Mouse (Mus musculus): ENCODE measurements around the gene Ghr. TPM values are rescaled to one million over a fixed set of nuclear protein-coding genes. Genes with fewer than 3 reads are reported as not detected.

Gene Ghr
- total RNA-seq, 2 experiments from 2014 or later: 112 to 122 TPM

- DNase-seq: no peak
These were observed 201.9 kb downstream of the Ghr start for GRCm38 (mm10) chr15:3381413-3381812.

DNA sequence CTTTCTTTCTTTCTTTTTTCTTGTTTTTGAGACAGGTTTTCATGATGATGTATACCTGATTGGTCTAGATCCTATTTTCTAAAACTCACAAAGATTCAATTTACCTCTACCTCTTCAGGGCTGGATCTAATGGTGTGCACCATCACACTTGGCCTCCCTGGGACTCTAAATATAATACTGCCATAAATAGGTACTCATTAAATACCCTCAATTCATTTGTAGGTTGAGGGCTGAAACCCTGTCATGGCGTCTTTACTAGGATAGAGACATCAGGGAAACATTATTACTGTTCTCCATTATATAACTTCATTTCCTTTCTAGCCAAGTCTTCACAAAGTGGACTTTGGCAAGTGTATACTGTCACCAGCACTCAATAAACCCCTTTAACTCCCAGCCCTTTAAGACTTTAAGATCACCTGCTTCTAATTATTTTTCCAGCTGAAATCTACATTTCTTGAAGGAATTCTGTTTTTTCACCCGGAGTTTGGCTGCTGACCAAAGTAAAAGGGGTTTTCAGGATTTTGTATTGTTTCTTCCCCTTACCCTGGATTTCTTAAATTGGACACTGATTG, 214.9 kb downstream of the Ghr start:
- DNase-seq: no peak

- DNase-seq: no peak
These were observed 227.1 kb downstream of the Ghr start for GRCm38 (mm10) chr15:3356073-3356766.

GRCm38 (mm10) chr15:3353696-3354095, 229.6 kb downstream of the Ghr start:
- DNase-seq: no peak

- DNase-seq: no peak
These were observed 233.8 kb downstream of the Ghr start for GRCm38 (mm10) chr15:3349306-3350064.

- DNase-seq: no peak
These were observed 236.6 kb downstream of the Ghr start for GRCm38 (mm10) chr15:3346682-3347081.

DNA sequence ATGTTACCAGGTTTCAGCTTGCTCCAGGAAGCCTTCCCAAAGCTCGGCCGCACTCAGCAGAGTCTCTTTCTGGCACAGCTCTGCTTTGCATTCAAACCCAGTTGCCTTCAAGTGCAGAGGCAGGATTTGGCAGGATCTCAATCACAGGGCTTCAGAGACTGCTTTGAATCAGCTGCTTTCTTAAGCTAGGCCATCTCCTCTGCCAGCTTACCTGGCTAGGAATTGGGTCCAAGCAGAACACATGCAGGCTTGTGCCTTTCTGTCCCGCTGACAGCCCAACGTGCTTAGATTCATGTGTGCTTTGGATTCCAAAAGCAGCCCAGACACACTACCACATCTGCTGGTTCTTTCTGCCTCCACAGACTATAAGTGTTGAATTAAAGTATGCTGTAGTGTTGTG, 238.7 kb downstream of the Ghr start:
- peak; percentile 10 for DNase-seq

GRCm38 (mm10) chr15:3341806-3342582, 241.3 kb downstream of the Ghr start:
- DNase-seq: peak; percentile 37

DNA sequence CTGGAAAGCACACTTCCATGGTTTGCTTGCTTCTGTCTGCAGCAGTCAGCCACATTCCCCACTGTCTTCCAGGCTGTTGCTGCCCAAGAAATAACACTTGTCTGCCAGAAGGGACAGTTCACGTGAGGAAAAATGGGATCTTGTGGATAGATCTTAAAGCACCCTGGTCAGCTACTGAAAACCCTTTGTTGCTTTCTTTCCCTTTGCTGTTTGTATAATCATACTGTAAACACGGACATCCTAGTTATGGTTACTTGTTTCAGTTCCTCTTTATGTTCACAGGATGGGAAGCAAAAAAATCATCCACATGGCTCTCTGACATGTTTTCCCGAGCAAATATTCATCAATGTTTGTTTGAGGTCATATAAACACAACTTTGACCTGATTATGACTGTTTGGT, 243.4 kb downstream of the Ghr start:
- DNase-seq: no peak

DNA sequence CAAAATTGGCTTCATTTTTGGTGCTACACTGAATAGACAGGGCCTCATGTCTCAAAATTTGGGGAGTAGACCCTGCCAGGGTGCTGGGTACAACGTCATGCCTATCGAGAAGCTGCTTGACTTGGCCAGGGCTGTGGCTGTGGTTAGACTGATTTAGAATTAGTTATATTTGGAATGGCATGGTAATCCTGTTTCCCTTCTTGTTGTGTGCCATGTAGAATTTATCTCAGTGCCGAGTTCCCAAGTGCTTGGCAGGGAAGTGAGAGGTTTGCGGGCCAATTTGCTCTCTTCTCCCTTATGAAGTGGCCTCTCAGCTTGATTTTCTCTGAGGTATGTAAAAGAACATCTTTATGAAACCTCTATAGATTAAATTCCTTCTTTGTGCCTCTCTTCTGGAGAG, 250.8 kb downstream of the Ghr start:
- DNase-seq: peak; percentile 41

DNA sequence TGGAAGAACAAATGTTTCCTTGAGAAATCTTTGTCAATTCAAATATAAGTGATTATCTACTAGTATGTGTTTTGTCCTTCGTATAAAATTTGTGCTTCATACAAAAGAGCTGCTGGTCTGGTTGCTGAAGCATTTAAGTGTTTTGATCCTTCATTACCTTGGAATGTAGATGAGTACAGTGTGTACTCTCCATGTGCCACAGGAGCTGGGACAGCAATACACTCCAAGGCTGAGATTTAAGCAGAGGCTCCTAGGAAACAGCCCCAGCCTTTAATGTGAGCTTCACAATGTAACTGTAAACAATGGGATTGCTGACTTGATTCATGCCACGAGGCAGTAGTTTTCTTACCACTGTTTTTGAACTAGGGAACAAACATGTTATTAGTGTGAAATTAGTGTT, 251.5 kb downstream of the Ghr start:
- DNase-seq: no peak

DNA sequence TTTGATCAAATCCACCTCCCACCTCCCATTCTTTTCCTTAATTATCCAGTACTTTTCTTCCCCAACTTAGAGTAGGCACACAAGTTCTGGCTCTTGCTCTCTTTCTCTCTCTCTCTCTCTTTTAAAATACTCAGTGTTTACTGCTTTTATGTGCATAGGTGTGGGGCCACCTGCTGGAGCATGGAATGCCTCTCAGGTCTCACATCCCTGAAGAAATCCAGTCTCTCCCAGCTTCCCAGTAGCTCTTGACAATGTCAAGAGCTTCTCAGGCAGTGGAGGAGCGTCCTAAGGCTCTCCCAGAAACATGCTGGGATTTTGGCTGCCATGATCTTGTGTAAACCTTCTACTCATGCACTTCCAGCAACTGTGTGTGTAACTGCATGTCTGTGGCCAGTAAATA, 253.0 kb downstream of the Ghr start:
- DNase-seq: no peak

DNA sequence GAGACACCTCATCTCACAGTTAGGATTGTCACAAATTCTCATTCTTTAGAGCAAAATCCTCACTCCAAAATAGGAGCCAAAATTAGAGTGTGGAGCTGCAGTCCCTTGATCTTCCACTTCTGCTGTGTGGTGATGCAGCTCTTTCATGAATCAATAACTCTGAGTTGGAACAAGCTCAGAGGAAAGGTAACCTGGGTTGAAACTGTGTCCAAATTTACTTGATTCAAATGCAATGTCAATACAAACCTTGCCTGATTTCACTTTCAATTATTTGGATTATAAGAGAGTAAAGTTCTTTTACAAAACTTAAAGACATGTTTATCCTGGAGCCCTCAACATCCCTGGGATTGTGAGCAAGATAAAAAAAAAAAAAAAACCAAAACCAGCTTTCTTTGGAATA, 260.3 kb downstream of the Ghr start:
- DNase-seq: no peak

DNA sequence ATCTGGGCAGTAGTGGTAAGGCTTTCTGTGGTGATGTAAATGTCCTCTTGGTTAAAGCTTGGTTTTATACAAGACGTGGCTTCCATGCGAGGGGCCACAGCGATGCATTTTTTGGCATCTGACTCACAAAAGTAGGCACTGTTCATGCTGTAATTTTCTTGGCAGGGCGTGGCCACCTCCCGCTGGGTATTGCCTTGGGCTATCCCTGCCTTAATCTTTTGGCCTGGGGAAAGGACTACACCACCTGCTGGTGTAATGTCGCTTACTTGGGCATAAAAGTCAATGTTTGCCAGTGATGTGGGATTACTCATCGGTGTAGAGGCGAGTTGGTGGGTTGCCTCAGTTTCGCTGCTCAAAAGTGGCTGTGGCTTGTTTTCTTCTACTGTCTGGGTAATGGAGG, 263.4 kb downstream of the Ghr start:
- DNase-seq: no peak

DNA sequence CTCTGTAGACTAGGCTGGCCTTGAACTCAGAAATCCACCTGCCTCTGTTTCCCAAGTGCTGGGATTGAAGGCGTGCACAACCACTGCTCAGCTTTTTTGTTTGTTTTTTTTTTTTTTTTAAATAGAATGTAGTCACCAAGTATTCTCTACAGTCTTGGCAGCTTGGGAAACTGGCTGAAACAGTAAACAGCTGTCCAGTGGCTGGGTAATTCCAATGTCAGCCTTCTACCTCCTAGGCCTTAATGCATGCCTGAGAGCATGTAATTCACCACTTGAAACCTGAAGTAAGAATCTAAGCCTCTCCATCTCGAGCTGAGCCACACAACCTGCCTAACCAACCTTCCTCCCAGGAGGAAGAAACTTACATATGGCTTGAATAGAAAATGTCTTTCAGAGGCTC, 266.7 kb downstream of the Ghr start:
- DNase-seq: no peak

- no peak for DNase-seq
These were observed 270.4 kb downstream of the Ghr start for GRCm38 (mm10) chr15:3312937-3313336.

DNA sequence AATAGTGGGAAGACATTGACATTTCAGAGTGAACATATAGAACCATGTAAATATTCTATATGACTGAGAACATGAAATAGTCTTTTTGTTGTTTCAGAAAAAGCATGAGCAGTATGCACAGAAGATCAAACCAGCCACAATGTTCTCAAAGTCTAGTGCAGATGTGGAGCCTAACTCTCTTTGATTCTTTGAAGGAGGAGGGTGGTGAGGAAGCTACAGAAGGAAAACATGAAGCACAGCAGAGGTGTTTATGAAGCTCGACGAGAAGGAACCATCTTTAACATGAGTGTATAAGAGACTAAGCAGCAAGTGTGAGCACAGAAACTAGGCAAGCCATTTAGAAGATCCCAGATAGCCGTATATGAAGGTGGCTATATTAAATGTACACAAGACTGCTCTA, 273.4 kb downstream of the Ghr start:
- no peak for DNase-seq

GRCm38 (mm10) chr15:3303426-3303825, 279.9 kb downstream of the Ghr start, which contains the start of gene Ccdc152:
TSS of gene Ccdc152 (minus strand) at chr15:3303526.
- no peak for DNase-seq

DNA sequence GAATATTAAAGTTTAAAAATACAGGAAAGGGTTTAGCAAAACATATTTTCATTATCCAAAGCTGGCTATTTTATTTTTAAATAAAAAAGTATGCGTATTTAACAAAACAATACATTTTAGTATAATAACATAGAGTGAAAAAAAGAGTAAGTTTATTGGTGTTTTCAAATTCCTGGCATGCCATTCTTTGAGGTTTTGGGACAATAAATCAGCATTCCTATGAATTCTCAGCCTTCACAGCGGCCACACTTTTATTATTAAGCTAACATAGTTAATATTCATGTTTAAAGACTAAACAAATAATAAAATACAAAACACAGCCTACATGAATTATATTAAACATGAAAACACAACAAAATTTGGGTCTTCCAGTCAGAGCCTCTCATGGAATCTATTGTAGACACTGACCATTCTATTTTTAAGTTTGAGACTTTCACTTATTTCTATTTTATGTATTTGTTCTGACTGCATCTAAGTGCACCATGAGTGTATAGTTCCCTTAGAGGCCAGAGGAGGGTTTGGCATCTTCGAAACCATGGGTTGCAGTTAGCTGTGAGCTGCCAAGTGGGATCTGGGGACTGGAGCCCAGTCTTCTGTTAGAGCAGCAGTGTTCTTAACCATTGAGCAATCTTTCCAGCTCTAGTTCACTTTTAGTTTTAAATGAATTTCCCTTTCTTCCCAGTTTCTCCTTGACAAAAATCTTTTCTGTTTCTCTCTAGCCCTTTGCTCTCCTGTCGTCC, 282.8 kb downstream of the Ghr start:
- DNase-seq: no peak

GRCm38 (mm10) chr15:3297615-3298014, 285.7 kb downstream of the Ghr start:
- no peak for DNase-seq

- DNase-seq: no peak
These were observed 287.3 kb downstream of the Ghr start for GRCm38 (mm10) chr15:3295986-3296385.

GRCm38 (mm10) chr15:3293477-3293876, 289.8 kb downstream of the Ghr start:
- no peak for DNase-seq
